Mouse (Mus musculus) midbrain, embryonic 12.5 days (tissue): ENCODE measurements around the gene Ncl. TPM values are rescaled to one million over a fixed set of nuclear protein-coding genes. Genes with fewer than 3 reads are reported as not detected.
A peak's percentile ranks its signal among the peaks of the same experiment; 100 is the strongest.

Source experiments
- ATAC-seq: fragments of 200-750 bp; cut with Nextera tagmentation; 2 replicates; pipeline ENCODE4 v1.8.0; 2017; ENCODE audit warnings: low read depth, moderate TSS enrichment, moderate library complexity; ENCODE audit not compliant: low FRiP score
- H3K27ac ChIP-seq: fragments of 300-500 bp; sonication (generic); replicated peaks from 2 replicates; pipeline ENCODE4 v1.5.1; 2016; ENCODE audit warnings: mild to moderate bottlenecking
- H3K27me3 ChIP-seq: fragments of 300-500 bp; sonication (generic); 2 replicates; pipeline ENCODE4 v1.6.1; 2016; ENCODE audit warnings: mild to moderate bottlenecking
- H3K36me3 ChIP-seq: fragments of 300-500 bp; sonication (generic); 2 replicates; pipeline ENCODE4 v1.6.1; 2016
- H3K4me1 ChIP-seq: fragments of 300-500 bp; sonication (generic); 2 replicates; pipeline ENCODE4 v1.6.1; 2016
- H3K4me2 ChIP-seq: fragments of 300-500 bp; sonication (generic); replicated peaks from 2 replicates; pipeline ENCODE4 v1.6.1; 2016; ENCODE audit warnings: mild to moderate bottlenecking, moderate library complexity
- H3K4me3 ChIP-seq: fragments of 300-500 bp; sonication (generic); 2 replicates; pipeline ENCODE4 v1.5.1; 2016; ENCODE audit warnings: mild to moderate bottlenecking
- H3K9ac ChIP-seq: fragments of 300-500 bp; sonication (generic); replicated peaks from 2 replicates; pipeline ENCODE4 v1.6.1; 2016; ENCODE audit warnings: mild to moderate bottlenecking, moderate library complexity
- H3K9me3 ChIP-seq: fragments of 300-500 bp; sonication (generic); 2 replicates; pipeline ENCODE4 v1.6.1; 2016; ENCODE audit warnings: mild to moderate bottlenecking
- WGBS: fragments of 180-500 bp; shearing (Covaris S2); methylation state at CpG from one replicate; pipeline ENCODE4 v1.1.7; 2016; 5-methylcytosine and 5-hydroxymethylcytosine counted together
- polyA plus RNA-seq: library from polyadenylated mRNA; unstranded; fragments of >200 nt; fragmentation: Nextera tagmentation; extraction: Ambion mirVana; gene quantifications from 2 replicates; pipeline ENCODE4 v1.2.1, GENCODE M21; 2016

The Ncl gene
- polyA plus RNA-seq, 1 experiment from 2014 or later = 345 TPM

- no peaks in the 10 kb centered on the region for H3K9me3 ChIP-seq
- H3K4me1 ChIP-seq = 0 out of 2 replicates have a peak, but pooled peaks cover 2% of the 10 kb centered on the region
- H3K36me3 ChIP-seq = no peaks in the 10 kb centered on the region
- H3K4me3 ChIP-seq = no peak overlapping the region
- no peak overlapping the region for H3K4me2 ChIP-seq
- ATAC-seq = no peak
- peaks cover 7% of the 10 kb centered on the region; the same call in 1 of the 2 replicates for H3K27me3 ChIP-seq
- WGBS = 74% methylated on average over 2 of the region's 2 CpGs
- no peak overlapping the region for H3K9ac ChIP-seq
- no peak overlapping the region for H3K27ac ChIP-seq
Observed at GRCm38 (mm10) chr1:86391425-86391824, 32.2 kb upstream of the Ncl start.

DNA sequence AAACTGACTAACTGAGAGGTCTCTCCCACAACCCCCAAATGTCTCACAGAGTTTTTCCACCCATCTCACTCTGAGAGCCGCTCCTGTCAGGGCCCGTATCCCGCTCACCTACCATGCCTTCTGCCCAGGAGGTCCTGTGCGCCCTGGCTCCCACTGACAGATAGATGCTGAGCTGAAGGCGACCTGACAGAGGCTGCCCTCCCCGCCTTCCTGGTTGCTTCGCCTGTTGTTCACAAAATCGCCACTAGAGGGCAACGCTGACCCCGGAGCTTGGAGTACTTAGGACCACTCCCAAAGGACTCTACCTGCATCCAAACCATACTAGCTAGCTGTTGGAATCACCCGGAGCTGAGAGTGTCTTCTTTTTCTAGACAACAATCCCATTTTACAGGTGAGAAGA lies 30.0 kb upstream of the Ncl start:
- 3% methylated on average over 11 of the region's 11 CpGs for WGBS
- peaks cover 7% of the 10 kb centered on the region; the same call in 1 of the 2 replicates for H3K27me3 ChIP-seq
- no peak overlapping the region for H3K4me2 ChIP-seq
- 0 out of 2 replicates have a peak, but pooled peaks cover 2% of the 10 kb centered on the region for H3K4me1 ChIP-seq
- H3K27ac ChIP-seq = no peak overlapping the region
- no peak overlapping the region for H3K9ac ChIP-seq
- no peaks in the 10 kb centered on the region for H3K36me3 ChIP-seq
- H3K9me3 ChIP-seq = no peaks in the 10 kb centered on the region
- H3K4me3 ChIP-seq = no peak overlapping the region
- no peak for ATAC-seq

DNA sequence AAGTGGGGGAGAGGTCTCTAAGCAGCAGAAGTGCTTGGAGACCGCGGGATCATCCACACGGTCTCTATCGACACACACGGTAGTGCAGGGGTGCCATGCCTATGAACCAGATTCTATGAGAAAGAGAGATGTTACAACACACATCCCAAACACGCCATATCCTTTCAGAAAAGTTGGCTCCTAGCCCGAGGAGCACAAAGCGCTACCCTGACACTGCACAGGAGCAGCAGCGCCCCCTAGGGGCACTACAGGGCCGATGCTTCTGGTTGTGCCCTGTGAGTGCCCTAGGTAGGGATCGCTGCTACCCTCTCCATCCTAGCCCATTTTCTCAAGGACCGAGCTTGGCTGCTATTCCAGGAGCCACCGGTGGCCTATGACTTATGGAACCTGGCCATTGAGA lies 21.8 kb upstream of the Ncl start:
- H3K4me1 ChIP-seq = no peaks in the 10 kb centered on the region
- H3K27ac ChIP-seq = no peak overlapping the region
- no peak overlapping the region for H3K4me2 ChIP-seq
- H3K36me3 ChIP-seq = no peaks in the 10 kb centered on the region
- H3K9me3 ChIP-seq = no peaks in the 10 kb centered on the region
- WGBS = 28% methylated on average over 13 of the region's 13 CpGs
- H3K4me3 ChIP-seq = no peak overlapping the region
- H3K27me3 ChIP-seq = no peaks in the 10 kb centered on the region
- no peak for ATAC-seq
- H3K9ac ChIP-seq = no peak overlapping the region

DNA sequence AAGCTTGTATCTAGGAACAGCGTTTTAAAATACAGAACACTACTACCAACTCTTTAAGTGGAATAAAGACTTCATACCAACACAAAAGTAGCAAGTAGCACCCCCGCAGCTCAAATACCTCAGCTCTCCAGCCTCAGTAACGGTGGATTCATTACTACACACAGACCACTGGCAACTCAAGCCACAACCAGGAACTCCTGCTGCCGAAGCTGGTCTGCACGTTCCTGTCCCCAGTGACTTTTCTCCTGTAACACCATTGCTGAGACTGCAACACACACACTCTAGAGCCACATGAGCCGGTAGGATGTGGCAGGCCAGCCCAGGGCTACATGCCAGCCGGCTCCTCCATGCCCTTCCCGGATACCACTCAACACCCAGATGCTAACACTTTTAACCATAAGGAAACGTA lies 20.0 kb upstream of the Ncl start:
- Histone ChIP-seq H3K4me1 (no peaks in the 10 kb centered on the region), H3K4me2 (no peak overlapping the region), H3K9ac (no peak overlapping the region), H3K4me3 (no peak overlapping the region), H3K27me3 (no peaks in the 10 kb centered on the region), H3K27ac (no peak overlapping the region), H3K9me3 (no peaks in the 10 kb centered on the region), H3K36me3 (no peaks in the 10 kb centered on the region)
- no peak for ATAC-seq
- WGBS = 81% methylated on average over 9 of the region's 9 CpGs

DNA sequence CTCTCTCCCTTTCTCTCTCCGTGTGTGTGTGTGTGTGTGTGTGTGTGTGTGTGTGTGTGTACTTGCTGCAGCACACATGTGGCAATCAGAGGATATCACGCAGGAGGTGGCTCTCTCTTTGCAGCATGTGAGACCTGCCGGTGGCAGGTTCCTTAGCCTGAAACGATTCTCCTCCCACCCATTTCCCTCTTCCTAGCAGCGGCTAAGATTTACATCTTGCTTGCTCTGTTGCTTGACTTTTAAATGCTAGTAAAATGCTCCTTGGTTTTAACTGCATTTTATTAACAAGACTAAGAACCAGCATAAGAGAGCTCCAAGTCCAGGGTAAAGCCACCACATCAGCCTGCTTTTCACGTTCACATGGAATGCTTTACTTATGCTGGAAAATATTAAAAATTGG lies 19.5 kb upstream of the Ncl start:
- Histone ChIP-seq H3K27ac (no peak overlapping the region), H3K4me1 (no peaks in the 10 kb centered on the region), H3K36me3 (no peaks in the 10 kb centered on the region), H3K4me3 (no peak overlapping the region), H3K4me2 (no peak overlapping the region), H3K9me3 (no peaks in the 10 kb centered on the region), H3K9ac (no peak overlapping the region), H3K27me3 (no peaks in the 10 kb centered on the region)
- 63% methylated on average over 6 of the region's 6 CpGs for WGBS
- no peak for ATAC-seq

DNA sequence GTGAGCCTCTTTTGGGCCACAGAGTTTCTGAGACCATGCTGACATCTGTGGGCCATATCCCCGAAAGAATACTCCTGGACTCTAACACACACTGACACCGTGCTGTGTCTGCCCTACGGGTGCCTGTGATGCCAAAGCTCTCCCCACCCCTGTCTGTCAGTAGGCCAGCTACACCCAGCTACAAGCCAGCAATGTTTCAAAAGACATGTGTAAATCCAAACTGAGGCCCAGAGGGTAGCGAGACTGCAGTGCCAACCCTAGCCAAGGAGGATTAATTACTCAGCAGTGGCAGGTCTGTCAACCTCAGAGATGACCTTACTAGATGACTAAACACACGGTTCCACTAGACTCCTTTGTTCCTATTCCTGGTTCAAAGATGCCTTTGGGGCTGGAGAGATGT lies 17.2 kb upstream of the Ncl start:
- Histone ChIP-seq H3K9me3 (no peaks in the 10 kb centered on the region), H3K9ac (no peak overlapping the region), H3K4me2 (no peak overlapping the region), H3K27ac (no peak overlapping the region), H3K4me3 (no peak overlapping the region), H3K36me3 (no peaks in the 10 kb centered on the region), H3K4me1 (no peaks in the 10 kb centered on the region), H3K27me3 (no peaks in the 10 kb centered on the region)
- WGBS = 82% methylated on average over 5 of the region's 5 CpGs
- no peak for ATAC-seq

GRCm38 (mm10) chr1:86371997-86372396 lies 12.8 kb upstream of the Ncl start:
- Histone ChIP-seq H3K36me3 (no peaks in the 10 kb centered on the region), H3K4me1 (no peaks in the 10 kb centered on the region), H3K4me2 (no peak overlapping the region), H3K9me3 (no peaks in the 10 kb centered on the region), H3K27me3 (no peaks in the 10 kb centered on the region), H3K9ac (no peak overlapping the region), H3K4me3 (no peak overlapping the region), H3K27ac (no peak overlapping the region)
- 57% methylated on average over 10 of the region's 10 CpGs for WGBS
- ATAC-seq = no peak

- Histone ChIP-seq H3K4me3 (no peak overlapping the region), H3K36me3 (no peaks in the 10 kb centered on the region), H3K4me2 (no peak overlapping the region), H3K9ac (no peak overlapping the region), H3K27me3 (no peaks in the 10 kb centered on the region), H3K4me1 (no peaks in the 10 kb centered on the region), H3K9me3 (no peaks in the 10 kb centered on the region), H3K27ac (no peak overlapping the region)
- no peak for ATAC-seq
- WGBS = 78% methylated on average over 4 of the region's 4 CpGs
Observed at GRCm38 (mm10) chr1:86368086-86368485, 8.9 kb upstream of the Ncl start.

DNA sequence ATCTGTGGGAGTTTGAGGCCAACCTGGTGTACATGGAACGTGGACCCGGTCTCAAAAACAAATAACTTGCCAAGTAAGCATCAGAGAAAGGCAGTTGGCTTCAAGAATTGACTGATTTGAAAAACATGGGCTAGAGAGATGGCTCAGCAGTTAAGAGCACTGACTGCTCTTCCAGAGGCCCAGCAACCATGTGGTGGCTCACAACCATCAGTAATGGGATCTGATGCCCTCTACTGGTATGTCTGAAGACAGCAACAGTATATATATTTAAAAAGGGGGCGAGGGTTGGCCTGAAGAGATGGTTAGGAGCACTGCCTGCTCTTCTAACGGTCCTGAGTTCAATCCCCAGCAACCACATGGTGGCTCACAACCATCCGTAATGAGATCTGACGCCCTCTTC lies 4.5 kb upstream of the Ncl start:
- Histone ChIP-seq H3K4me1 (peaks cover 15% of the 10 kb centered on the region), H3K4me2 (no peak overlapping the region), H3K27me3 (no peaks in the 10 kb centered on the region), H3K4me3 (no peak overlapping the region), H3K36me3 (no peaks in the 10 kb centered on the region), H3K27ac (no peak overlapping the region), H3K9ac (no peak overlapping the region), H3K9me3 (no peaks in the 10 kb centered on the region)
- WGBS = 8% methylated on average over 6 of the region's 6 CpGs
- ATAC-seq = no peak

GRCm38 (mm10) chr1:86361852-86362615 lies 2.8 kb upstream of the Ncl start:
- no peaks in the 10 kb centered on the region for H3K27me3 ChIP-seq
- H3K4me2 ChIP-seq = no peak overlapping the region
- H3K36me3 ChIP-seq = peaks cover 3% of the 10 kb centered on the region
- H3K9ac ChIP-seq = no peak overlapping the region
- no peak overlapping the region for H3K27ac ChIP-seq
- ATAC-seq = no peak
- WGBS = 92% methylated on average over 4 of the region's 4 CpGs
- peaks cover 22% of the 10 kb centered on the region for H3K4me1 ChIP-seq
- H3K9me3 ChIP-seq = no peaks in the 10 kb centered on the region
- no peak overlapping the region for H3K4me3 ChIP-seq

DNA sequence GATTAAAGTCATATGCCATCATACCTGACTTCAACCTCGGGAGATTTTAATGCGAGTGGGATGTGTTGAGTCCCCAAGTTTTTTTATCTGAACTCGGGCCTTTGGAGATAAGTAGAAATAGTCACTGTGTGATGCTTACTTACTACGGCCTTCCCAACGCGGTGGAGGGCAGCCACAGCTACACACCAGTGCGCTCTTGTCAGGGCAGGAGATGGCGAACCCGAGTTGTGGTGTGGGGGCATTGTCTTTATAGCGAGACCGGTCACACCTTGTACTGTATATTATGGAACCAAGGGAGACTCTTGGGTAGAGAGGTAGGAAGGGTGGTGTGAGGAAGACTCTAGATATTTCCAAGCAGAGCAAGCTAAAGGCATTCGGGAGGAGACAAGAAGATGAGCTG lies 1.2 kb upstream of the Ncl start:
- Histone ChIP-seq H3K4me2 (peak overlapping the region; percentile 88), H3K9ac (peak overlapping the region; percentile 93), H3K27me3 (no peaks in the 10 kb centered on the region), H3K9me3 (no peaks in the 10 kb centered on the region), H3K27ac (no peak overlapping the region), H3K4me3 (peak overlapping the region; percentile 91), H3K4me1 (peaks cover 22% of the 10 kb centered on the region), H3K36me3 (peaks cover 19% of the 10 kb centered on the region)
- 21% methylated on average over 12 of the region's 12 CpGs for WGBS
- ATAC-seq = no peak

GRCm38 (mm10) chr1:86359798-86360179 lies 589 bp upstream of the Ncl start:
- H3K4me1 ChIP-seq = peaks cover 22% of the 10 kb centered on the region
- WGBS = under 1% methylated on average over 26 of the region's 26 CpGs
- no peaks in the 10 kb centered on the region for H3K9me3 ChIP-seq
- ATAC-seq = no peak; the same call in 1 of the 2 replicates
- H3K36me3 ChIP-seq = peaks cover 25% of the 10 kb centered on the region
- peak overlapping the region; percentile 88 for H3K4me2 ChIP-seq
- peak overlapping the region; percentile 93 for H3K9ac ChIP-seq
- H3K4me3 ChIP-seq = peak overlapping the region; percentile 91
- peak overlapping the region; percentile 69 for H3K27ac ChIP-seq
- no peaks in the 10 kb centered on the region for H3K27me3 ChIP-seq
